Mouse (Mus musculus): ENCODE measurements around the gene Gm49320.

DNA sequence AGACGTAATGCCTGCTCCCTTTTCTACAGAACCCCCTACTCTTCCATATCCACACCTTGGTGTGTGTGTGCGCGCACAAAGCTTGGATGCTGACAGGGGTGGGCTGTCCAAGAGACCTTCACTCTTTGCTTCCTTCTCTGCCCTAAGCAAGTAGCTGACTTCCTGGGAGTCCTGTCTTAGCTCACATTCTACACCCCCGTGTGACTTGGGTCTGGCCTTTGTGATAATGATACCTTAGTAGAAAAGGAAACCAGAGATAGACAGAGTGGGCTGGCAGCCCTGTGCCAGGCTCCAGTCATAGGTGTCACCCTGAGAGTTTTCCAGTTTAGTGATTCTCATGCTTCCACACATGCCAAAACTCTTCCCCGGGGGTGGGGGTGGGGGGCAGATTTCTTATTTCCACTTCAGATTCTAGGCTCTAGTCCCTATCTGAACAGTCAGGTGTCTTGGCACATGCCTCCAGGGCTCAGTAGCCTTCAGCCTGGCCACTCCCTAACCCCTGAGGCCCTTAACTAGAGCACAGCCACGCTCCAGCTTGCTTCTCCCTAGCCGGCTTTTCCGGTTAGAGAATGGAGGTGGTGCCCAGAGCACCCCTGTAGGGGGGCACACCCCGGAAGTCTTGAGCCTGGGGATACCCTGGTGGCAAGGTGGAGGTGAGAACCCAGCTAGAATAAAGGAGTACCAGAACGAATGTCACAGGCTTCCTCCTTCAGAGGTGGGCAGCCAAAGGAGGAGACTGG lies 7.9 kb upstream of the Gm49320 start:
- no peak for TF ChIP-seq POLR2A (IDR thresholded peaks at IDR 0.05; ENCODE audit: extremely low read depth, insufficient read depth, low read length)
- no peak for TF ChIP-seq CTCF (IDR thresholded peaks at IDR 0.05; ENCODE audit: low read depth, low read length)

All from liver, adult 2 months (tissue).